Mouse (Mus musculus) bone marrow, adult 2 months (tissue): ENCODE results near the gene Sgsm3. TPM values are rescaled to one million over a fixed set of nuclear protein-coding genes. Genes with fewer than 3 reads are reported as not detected.

ENCODE experiments used
- H3K27ac ChIP-seq: fragments of 200-500 bp; 2 replicates; pipeline ENCODE4 v1.5.1; 2012; ENCODE audit warnings: low read depth, mild to moderate bottlenecking, control low read depth, inconsistent platforms, low read length; ENCODE audit not compliant: control insufficient read depth, poor library complexity, insufficient read depth
- H3K4me1 ChIP-seq: fragments of 200-500 bp; 2 replicates; pipeline ENCODE4 v1.6.1; 2011; ENCODE audit warnings: low read length; ENCODE audit not compliant: control insufficient read depth, insufficient read depth
- H3K4me3 ChIP-seq: fragments of 200-500 bp; replicated peaks from 2 replicates; pipeline ENCODE3; 2011; ENCODE audit warnings: mild to moderate bottlenecking, low read depth, low read length, control low read depth; ENCODE audit not compliant: control insufficient read depth
- CTCF ChIP-seq: fragments of 200-500 bp; IDR thresholded peaks from 2 replicates; pipeline ENCODE4 v1.5.1; 2011; ENCODE audit warnings: low read length, control low read depth; ENCODE audit not compliant: control insufficient read depth, insufficient read depth
- POLR2A ChIP-seq: fragments of 200-500 bp; IDR thresholded peaks from 2 replicates; pipeline ENCODE4 v1.6.1; 2011; ENCODE audit warnings: low read depth, mild to moderate bottlenecking, control low read depth, low read length, borderline replicate concordance; ENCODE audit not compliant: control insufficient read depth
- WGBS: fragments of 180-500 bp; shearing (Covaris S2); methylation state at CpG from one replicate; pipeline ENCODE4 v1.1.7; 2018; 5-methylcytosine and 5-hydroxymethylcytosine counted together
- polyA plus RNA-seq: library from polyadenylated mRNA; stranded (reverse); fragments of >200 nt; gene quantifications from 2 replicates; pipeline ENCODE4 v1.2.4, GENCODE M21; 2011; ENCODE audit warnings: low replicate concordance; ENCODE audit not compliant: missing spikeins, insufficient read depth, insufficient read length

Gene Sgsm3
- polyA plus RNA-seq, 1 experiment: 8.3 TPM

DNA sequence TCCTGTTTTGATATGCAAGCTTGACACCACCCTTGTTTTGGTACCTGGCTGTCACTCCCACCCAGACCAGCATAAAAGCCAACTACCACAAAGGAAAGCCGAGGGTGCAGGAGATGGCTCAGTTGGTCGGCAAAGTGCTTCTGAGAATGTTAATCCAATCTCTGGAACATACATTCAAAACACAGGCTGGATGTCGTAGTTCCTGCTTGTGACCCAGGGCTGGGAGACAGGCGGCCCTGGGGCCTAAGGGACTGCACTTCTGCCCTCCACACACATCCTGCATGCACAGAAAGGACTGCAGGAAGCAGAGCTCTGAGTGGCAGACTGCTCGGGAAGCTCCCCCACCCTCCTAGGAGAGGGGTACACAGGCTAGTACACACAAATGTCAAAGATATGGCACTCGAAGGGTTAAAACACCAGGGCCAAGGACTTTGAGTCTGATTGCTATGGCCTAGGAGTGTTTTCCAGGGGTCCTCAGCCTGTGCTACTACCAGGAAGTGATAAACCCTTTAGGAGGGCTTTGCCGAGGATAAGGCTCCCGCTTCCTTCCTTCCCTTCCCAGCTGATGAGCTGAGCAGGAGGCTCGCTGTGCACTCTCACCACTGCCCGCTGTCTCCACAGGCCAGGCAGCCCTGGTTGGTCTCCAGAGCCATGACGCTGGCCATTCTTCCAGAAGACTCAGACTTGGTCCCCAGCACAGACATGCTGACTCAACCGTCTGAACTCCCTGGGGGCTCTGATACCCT is 58.0 kb downstream of the Sgsm3 start:
- 55% methylated on average over 12 of the region's 12 CpGs for WGBS
- Histone ChIP-seq H3K27ac (no peak overlapping the region), H3K4me1 (peaks cover 10% of the 10 kb centered on the region), H3K4me3 (no peak overlapping the region)
- TF ChIP-seq POLR2A (no peak), CTCF (no peak)

DNA sequence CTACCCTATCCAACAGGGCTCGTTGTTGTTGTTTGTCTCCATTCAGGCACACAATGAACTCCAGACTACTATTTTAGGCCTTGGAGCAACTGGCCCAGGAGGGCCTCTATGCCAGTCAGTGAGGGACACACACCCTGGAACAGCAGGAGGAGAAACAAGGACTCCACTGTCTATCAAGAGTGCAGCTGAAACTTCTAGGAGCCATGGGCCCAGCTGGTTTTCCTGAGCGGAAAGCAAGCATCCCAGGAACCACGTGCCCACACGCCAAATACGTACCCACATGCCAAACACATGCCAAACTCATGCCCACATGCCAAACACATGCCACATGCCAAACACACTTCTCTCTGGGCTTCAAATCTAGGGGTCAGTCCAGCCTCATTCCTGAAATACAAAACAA is 60.9 kb downstream of the Sgsm3 start:
- TF ChIP-seq CTCF: no peak
- no peak for TF ChIP-seq POLR2A
- H3K27ac ChIP-seq: no peak overlapping the region
- 92% methylated on average over 5 of the region's 5 CpGs for WGBS
- H3K4me3 ChIP-seq: no peak overlapping the region
- H3K4me1 ChIP-seq: peaks cover 7% of the 10 kb centered on the region

DNA sequence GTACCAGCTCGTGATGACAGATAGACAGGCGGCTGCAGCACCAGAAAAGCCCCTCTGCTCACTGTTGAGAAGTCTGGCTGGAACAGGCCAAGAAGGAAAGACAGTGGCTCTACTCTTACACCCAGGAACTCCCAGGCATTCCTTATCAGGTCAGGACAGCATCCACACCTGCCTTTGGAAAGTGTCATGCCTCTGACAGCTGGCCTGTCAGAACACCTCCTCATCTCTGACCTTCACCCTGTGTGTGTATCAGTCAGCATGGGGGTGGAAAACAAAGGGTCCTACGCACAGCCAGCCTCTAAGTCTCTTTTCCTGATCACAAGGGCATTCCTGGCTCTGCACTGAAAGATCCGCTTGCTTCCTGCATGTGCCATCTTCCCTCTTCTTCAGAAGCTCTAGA is 64.2 kb downstream of the Sgsm3 start:
- H3K27ac ChIP-seq: no peak overlapping the region
- WGBS: 84% methylated on average over 4 of the region's 4 CpGs
- no peak for TF ChIP-seq POLR2A
- TF ChIP-seq CTCF: no peak
- no peaks in the 10 kb centered on the region; the same call in 1 of the 2 replicates for H3K4me1 ChIP-seq
- no peak overlapping the region for H3K4me3 ChIP-seq

DNA sequence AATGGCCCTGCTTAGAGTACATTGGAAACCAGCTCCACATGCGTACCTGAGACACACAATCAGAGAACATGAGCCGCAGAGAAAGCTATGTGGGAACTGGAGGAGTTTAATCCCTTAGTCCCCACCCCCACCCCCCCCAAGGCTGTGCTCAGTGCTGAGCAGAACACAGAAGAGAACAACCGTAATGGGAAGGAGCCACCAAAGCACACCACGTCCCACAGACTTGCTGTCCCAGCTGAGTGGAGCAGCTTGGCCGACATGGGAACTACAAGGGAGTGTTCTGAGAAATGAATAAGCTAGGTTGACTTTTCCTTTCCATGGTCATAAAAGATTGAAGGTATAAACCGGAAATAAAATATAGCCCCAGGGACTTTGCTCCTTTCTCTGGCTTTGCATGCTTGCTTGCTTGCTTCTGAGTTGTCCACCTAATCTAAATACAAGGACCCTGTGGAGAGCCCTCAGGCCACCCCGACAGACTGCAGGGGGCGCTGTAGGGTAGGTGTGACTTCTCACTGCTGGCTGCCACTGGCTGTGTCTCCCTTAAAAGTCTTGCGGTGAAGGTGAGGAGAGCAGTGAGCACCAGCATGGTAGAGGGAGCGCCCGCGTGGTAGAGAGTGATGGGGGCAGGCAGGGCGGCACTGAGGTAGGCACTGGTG is 64.8 kb downstream of the Sgsm3 start:
- TF ChIP-seq CTCF (peak; percentile 65), POLR2A (no peak)
- Histone ChIP-seq H3K4me3 (peak overlapping the region; percentile 29), H3K4me1 (peaks cover 2% of the 10 kb centered on the region; the same call in 1 of the 2 replicates), H3K27ac (no peak overlapping the region)
- 21% methylated on average over 13 of the region's 13 CpGs for WGBS

DNA sequence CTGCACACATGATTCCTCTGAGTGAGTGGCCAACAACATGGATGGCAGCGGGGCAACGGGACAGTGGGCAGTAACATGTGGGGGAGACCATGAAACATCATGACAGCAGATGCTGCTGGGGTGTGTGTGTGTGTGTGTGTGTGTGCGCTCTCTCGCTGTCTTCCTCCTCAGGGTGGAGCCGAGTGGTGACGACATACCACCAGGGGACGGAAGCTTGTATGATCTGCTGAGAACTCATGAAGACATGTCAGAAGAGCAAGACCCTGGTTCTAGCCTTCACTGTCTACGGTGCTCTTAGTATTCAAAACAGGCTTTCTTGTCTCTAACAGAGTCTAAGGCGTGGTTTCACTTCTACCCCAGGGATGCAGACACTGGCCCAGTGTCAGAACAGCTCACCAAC is 66.9 kb downstream of the Sgsm3 start:
- Histone ChIP-seq H3K4me1 (peaks cover 2% of the 10 kb centered on the region; the same call in 1 of the 2 replicates), H3K4me3 (peak overlapping the region; percentile 78), H3K27ac (peak overlapping the region; percentile 87)
- TF ChIP-seq CTCF (peak; percentile 16; the same call in 1 of the 2 replicates), POLR2A (no peak)
- 2% methylated on average over 9 of the region's 9 CpGs for WGBS

DNA sequence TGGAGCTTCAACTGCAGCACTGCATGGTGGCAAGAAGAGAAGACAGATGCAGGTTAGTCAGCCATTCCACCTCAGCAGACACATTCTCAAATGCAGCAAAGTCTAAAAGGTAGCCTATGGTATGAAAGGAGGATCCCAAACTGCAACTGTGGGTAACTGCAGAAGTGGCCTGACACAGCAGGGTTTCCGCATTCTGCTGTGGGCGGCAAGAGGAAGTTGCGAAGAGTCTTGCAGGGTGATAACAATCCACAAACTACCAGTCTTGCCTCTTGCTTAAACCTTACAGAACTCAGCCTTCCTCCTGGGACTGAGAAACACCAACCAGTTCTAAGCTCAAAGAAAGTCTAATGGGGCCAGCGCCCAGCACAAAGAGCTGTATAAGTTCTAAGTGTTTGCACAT is 67.8 kb downstream of the Sgsm3 start:
- 0% methylated on average over 4 of the region's 4 CpGs for WGBS
- Histone ChIP-seq H3K27ac (peak overlapping the region; percentile 87), H3K4me3 (peak overlapping the region; percentile 78), H3K4me1 (peaks cover 2% of the 10 kb centered on the region; the same call in 1 of the 2 replicates)
- TF ChIP-seq CTCF (no peak), POLR2A (peak; percentile 49; the same call in 1 of the 2 replicates)

DNA sequence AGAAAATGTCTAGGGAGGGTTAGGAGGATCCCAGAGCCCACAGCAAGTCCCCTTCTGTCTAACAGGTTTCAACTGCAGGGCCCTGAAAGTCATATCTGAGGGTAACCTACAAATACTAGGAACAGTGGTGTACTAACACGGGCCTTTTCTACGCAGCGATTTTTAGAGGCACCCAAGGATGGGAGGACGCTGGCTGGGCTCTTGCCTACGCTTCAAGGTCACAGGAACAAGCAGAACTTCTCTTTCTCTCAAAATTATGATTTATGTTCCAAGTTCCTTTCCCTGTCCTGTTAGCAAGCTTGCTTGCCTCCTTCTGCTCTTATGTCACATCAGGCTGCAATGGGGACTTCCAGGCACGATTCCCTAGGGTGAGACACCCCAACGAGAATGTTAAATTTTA is 68.5 kb downstream of the Sgsm3 start:
- TF ChIP-seq CTCF (no peak), POLR2A (no peak)
- Histone ChIP-seq H3K4me3 (no peak overlapping the region), H3K4me1 (peaks cover 2% of the 10 kb centered on the region; the same call in 1 of the 2 replicates), H3K27ac (peak overlapping the region; percentile 87; the same call in 1 of the 2 replicates)
- WGBS: 8% methylated on average over 7 of the region's 7 CpGs

DNA sequence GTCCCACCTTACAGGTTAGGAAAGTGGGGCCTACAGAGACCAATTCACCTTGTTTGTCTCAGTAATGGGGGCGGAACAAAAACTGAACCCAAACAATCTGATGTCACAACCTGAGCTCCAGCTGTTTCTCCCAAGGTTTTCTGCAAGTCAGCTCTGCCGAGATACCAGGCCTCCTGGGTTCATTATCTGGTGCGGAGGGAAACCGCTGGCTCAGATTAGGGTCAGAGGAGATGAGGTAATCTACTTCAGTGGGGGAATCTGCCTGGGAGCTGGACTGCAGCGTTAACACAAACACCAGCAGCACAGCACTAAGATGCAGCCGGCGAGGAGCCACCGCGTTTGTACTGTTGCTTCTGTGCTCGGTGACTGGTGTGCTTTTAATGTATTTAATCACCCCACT is 69.9 kb downstream of the Sgsm3 start:
- TF ChIP-seq CTCF (no peak), POLR2A (no peak)
- no peak overlapping the region for H3K27ac ChIP-seq
- H3K4me3 ChIP-seq: no peak overlapping the region
- WGBS: 31% methylated on average over 10 of the region's 10 CpGs
- peaks cover 2% of the 10 kb centered on the region; the same call in 1 of the 2 replicates for H3K4me1 ChIP-seq
